Mouse (Mus musculus) midbrain, embryonic 11.5 days (tissue): ENCODE measurements at regions not wholly inside any gene's neighbourhood (a gene's known extent, or its start where the extent isn't known, plus 50 kb on each side); places are given as distances from the start of the nearest gene placed in this dataset.
A peak's percentile ranks its signal among the peaks of the same experiment; 100 is the strongest.

Experiments
- ATAC-seq: fragments of 200-750 bp; cut with Nextera tagmentation; 2 replicates; pipeline ENCODE4 v1.8.0; 2017; ENCODE audit warnings: moderate TSS enrichment, moderate library complexity; ENCODE audit not compliant: low FRiP score
- DNase-seq: peaks from one replicate; pipeline ENCODE4 v3.0.0; 2015; ENCODE audit warnings: low spot score; ENCODE audit errors: missing footprints
- H3K27ac ChIP-seq: fragments of 300-500 bp; sonication (generic); 2 replicates; pipeline ENCODE4 v1.5.1; 2014; ENCODE audit warnings: low read depth, low read length
- H3K27me3 ChIP-seq: fragments of 300-500 bp; sonication (generic); 2 replicates; pipeline ENCODE4 v1.6.1; 2014; ENCODE audit warnings: mild to moderate bottlenecking, low read length, moderate library complexity, mixed read lengths; ENCODE audit not compliant: control insufficient read depth, insufficient read depth
- H3K36me3 ChIP-seq: fragments of 300-500 bp; sonication (generic); 2 replicates; pipeline ENCODE4 v1.6.1; 2014; ENCODE audit warnings: mild to moderate bottlenecking, low read length, moderate library complexity, mixed read lengths; ENCODE audit not compliant: control insufficient read depth, insufficient read depth
- H3K4me1 ChIP-seq: fragments of 300-500 bp; sonication (generic); 2 replicates; pipeline ENCODE4 v1.6.1; 2014; ENCODE audit warnings: low read length; ENCODE audit not compliant: control insufficient read depth, insufficient read depth
- H3K4me2 ChIP-seq: fragments of 300-500 bp; sonication (generic); 2 replicates; pipeline ENCODE4 v1.6.1; 2014; ENCODE audit warnings: mild to moderate bottlenecking, moderate library complexity
- H3K4me3 ChIP-seq: fragments of 300-500 bp; sonication (generic); 2 replicates; pipeline ENCODE4 v1.5.1; 2014; ENCODE audit warnings: low read depth, low read length
- H3K9ac ChIP-seq: fragments of 300-500 bp; sonication (generic); 2 replicates; pipeline ENCODE4 v1.6.1; 2014; ENCODE audit warnings: low read length
- H3K9me3 ChIP-seq: fragments of 300-500 bp; sonication (generic); 2 replicates; pipeline ENCODE4 v1.6.1; 2016; ENCODE audit warnings: low read length; ENCODE audit not compliant: control insufficient read depth
- WGBS: fragments of 180-500 bp; shearing (Covaris S2); extraction: QIAGEN DNeasy Blood & Tissue Kit; methylation state at CpG from one replicate; pipeline ENCODE4 v1.1.7; 2014; 5-methylcytosine and 5-hydroxymethylcytosine counted together

DNA sequence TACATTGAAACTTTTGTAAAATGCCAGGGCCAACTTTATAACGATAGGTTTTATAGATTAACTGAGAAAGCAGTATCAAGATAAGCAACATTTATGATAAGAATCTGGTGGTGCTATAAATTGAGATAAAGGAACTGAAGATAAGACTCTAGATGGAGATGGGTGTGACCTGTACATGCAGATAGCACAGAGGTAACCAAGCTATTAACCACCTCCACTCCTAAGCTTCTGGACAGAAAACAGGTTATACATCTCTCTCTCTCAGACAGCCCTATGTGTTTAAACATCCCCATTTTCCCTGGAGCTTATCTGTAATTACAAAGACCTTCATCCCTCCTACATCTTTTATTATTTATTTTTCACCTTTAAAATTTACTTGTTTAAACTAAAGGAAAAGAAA lies 590.5 kb upstream of the Nrg3 start:
- Histone ChIP-seq H3K4me2 (no peak overlapping the region), H3K27me3 (no peaks in the 10 kb centered on the region), H3K27ac (no peak overlapping the region), H3K4me3 (no peak overlapping the region), H3K9ac (no peak overlapping the region), H3K9me3 (no peaks in the 10 kb centered on the region), H3K36me3 (no peaks in the 10 kb centered on the region), H3K4me1 (no peaks in the 10 kb centered on the region)
- 90% methylated on average over 1 of the region's 1 CpGs for WGBS
- DNase-seq (no peak), ATAC-seq (no peak)

DNA sequence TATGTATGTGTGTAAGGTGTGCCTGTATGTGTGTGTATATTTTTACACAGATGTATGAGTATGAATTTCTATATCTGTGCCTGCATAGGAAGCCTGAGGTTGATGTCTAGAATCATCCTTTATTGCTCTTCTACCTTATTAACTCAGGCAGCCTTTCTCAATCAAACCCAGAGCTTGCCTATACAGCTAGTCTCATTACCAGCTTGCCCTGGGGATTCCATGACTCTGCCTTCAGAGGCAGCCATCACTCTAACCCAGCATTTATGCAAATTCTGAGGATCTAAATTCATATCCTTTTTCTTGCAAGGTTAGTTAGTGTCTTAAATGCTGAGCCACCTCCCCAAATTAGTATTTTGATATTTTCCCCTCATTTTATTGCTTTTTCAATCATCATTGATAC lies 569.0 kb upstream of the Nrg3 start:
- H3K4me3 ChIP-seq, result no peak overlapping the region
- H3K9me3 ChIP-seq, result no peaks in the 10 kb centered on the region
- ATAC-seq, result no peak
- H3K4me2 ChIP-seq, result no peak overlapping the region
- no peaks in the 10 kb centered on the region for H3K27me3 ChIP-seq
- no peak overlapping the region for H3K27ac ChIP-seq
- H3K9ac ChIP-seq, result no peak overlapping the region
- H3K4me1 ChIP-seq, result no peaks in the 10 kb centered on the region
- no peaks in the 10 kb centered on the region for H3K36me3 ChIP-seq
- no peak for DNase-seq

DNA sequence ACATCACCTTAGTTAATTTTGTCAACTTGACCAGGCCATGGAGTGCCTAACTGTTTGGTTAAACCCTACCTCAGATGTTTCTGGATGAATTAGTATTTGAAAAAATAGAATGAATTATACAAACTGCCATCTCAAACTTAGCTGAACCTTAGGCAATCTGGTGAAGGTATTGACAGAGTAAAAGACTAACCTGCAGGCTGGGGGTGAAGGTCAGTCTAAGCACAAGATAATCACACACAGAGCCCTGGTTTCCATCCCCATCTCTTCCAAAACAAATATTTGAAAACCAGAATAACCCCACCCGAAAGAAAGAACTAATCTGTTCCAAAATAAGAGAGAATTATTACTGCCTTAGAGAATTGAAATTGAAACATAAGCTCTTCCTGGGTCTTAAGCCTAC lies 563.3 kb upstream of the Nrg3 start:
- ATAC-seq (no peak), DNase-seq (no peak)
- no peak overlapping the region for H3K4me2 ChIP-seq
- no peaks in the 10 kb centered on the region for H3K9me3 ChIP-seq
- no peaks in the 10 kb centered on the region for H3K27me3 ChIP-seq
- H3K36me3 ChIP-seq, result no peaks in the 10 kb centered on the region
- 69% methylated on average over 1 of the region's 1 CpGs for WGBS
- no peak overlapping the region for H3K4me3 ChIP-seq
- no peaks in the 10 kb centered on the region for H3K4me1 ChIP-seq
- H3K9ac ChIP-seq, result no peak overlapping the region
- H3K27ac ChIP-seq, result no peak overlapping the region

DNA sequence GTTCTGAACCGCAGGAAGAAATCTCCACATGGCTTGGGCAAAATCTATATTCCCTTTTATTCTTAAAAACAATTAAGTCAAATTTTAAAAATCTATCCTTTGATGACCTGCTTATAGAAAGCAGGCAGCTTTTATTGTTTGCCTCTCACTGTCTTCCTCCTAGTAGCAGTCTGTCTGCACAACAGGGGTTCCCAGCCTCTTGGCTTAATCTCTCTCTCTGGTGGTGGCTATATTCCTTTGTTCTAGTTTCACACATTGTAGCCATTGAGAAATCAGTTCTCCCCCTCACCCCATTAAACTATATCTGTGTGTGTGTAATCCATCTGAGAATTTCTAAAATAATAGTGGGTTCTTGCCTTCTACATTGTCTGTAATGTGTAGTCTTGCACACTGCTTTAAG lies 542.4 kb upstream of the Nrg3 start:
- Histone ChIP-seq H3K27me3 (no peaks in the 10 kb centered on the region), H3K4me2 (no peak overlapping the region), H3K36me3 (no peaks in the 10 kb centered on the region), H3K27ac (no peak overlapping the region), H3K9ac (no peak overlapping the region), H3K4me1 (no peaks in the 10 kb centered on the region; the same call in 1 of the 2 replicates), H3K4me3 (no peak overlapping the region), H3K9me3 (no peaks in the 10 kb centered on the region)
- 58% methylated on average over 1 of the region's 1 CpGs for WGBS
- DNase-seq, result no peak
- peak; percentile 52; the same call in 1 of the 2 replicates for ATAC-seq

DNA sequence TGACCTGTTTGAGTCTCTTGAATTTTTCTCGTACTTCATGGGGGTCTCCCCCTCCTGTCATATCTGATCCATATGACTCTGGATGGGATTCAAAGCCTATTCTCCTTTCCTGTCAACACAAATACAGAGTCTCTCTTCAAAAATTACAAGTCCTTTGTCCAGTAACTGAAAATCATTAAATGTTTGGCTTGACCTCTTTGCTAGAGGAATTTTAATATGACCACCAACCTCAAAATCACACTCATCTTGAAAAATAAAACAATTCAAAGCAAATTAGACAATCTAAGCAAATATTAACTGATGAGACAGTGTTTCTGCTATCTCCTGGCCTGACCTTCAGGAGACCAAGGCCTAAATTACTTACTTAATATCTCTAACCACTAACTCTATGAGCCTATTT lies 541.8 kb upstream of the Nrg3 start:
- no peaks in the 10 kb centered on the region; the same call in 1 of the 2 replicates for H3K4me1 ChIP-seq
- H3K27ac ChIP-seq, result no peak overlapping the region
- WGBS, result 79% methylated on average over 1 of the region's 1 CpGs
- DNase-seq, result no peak
- no peaks in the 10 kb centered on the region for H3K9me3 ChIP-seq
- ATAC-seq, result no peak
- H3K4me3 ChIP-seq, result no peak overlapping the region
- no peak overlapping the region for H3K4me2 ChIP-seq
- no peaks in the 10 kb centered on the region for H3K27me3 ChIP-seq
- no peaks in the 10 kb centered on the region for H3K36me3 ChIP-seq
- H3K9ac ChIP-seq, result no peak overlapping the region

DNA sequence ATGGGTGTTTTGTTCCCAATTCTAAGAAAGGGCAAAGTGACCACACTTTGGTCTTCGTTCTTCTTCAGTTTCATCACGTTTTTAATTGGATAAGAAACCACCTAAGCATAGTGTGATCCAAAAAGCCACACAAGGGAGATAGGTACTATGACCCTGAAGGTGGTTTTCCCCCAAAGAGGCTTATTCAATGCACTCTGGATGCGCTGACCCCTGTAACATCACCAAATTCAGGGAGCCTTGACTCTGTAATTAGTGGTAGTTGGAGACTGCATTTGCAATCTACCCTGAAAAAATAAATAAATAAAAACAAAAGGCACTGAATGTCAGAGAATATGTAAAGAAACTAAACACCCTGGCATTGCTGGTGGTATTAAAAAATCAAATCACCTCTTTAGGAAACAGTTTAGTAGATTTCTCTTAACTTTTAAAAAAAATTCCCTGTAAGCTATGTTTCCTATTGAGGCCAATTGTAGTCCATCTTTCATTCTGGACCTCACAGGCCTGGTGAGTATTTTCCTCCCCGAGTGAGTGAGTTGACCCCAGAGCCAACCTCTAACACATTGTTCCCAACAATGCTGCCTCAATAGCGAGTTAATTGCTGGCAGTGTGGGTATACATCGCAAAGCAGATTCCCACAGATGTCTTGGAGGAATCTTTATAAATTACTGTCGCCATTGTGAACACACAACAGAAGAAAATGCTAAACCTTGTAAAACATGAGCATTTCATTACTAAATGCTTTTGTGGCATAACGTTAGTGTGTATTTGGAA lies 537.1 kb upstream of the Nrg3 start:
- 41% methylated on average over 8 of the region's 8 CpGs for WGBS
- no peak overlapping the region for H3K27ac ChIP-seq
- H3K4me1 ChIP-seq, result no peaks in the 10 kb centered on the region; the same call in 1 of the 2 replicates
- ATAC-seq, result peak; percentile 62
- no peak for DNase-seq
- no peak overlapping the region for H3K4me3 ChIP-seq
- no peaks in the 10 kb centered on the region for H3K9me3 ChIP-seq
- H3K4me2 ChIP-seq, result no peak overlapping the region
- H3K27me3 ChIP-seq, result no peaks in the 10 kb centered on the region
- no peaks in the 10 kb centered on the region for H3K36me3 ChIP-seq
- no peak overlapping the region for H3K9ac ChIP-seq
